Mouse (Mus musculus) ES-Bruce4 (cell line): ENCODE data around the gene Igbp1b. TPM values are rescaled to one million over a fixed set of nuclear protein-coding genes. Genes with fewer than 3 reads are reported as not detected.

ENCODE experiments used
- H3K27ac ChIP-seq: 2 replicates; pipeline ENCODE4 v1.5.1; 2012; ENCODE audit warnings: low read length, inconsistent platforms; ENCODE audit not compliant: insufficient read depth
- H3K27me3 ChIP-seq: 2 replicates; pipeline ENCODE4 v1.6.1; 2012; ENCODE audit warnings: mild to moderate bottlenecking, low read length, inconsistent platforms; ENCODE audit not compliant: control insufficient read depth, poor library complexity, insufficient read depth, severe bottlenecking
- H3K36me3 ChIP-seq: 2 replicates; pipeline ENCODE4 v1.6.1; 2012; ENCODE audit warnings: inconsistent platforms, mild to moderate bottlenecking, low read length, moderate library complexity; ENCODE audit not compliant: control insufficient read depth, poor library complexity, insufficient read depth, severe bottlenecking
- H3K4me1 ChIP-seq: one replicate; pipeline ENCODE4 v1.8.1; 2011; ENCODE audit warnings: low read length; ENCODE audit not compliant: control insufficient read depth, insufficient read depth
- H3K4me3 ChIP-seq: 2 replicates; pipeline ENCODE4 v1.5.1; 2011; ENCODE audit warnings: low read depth, mild to moderate bottlenecking, low read length
- H3K9ac ChIP-seq: 2 replicates; pipeline ENCODE4 v1.6.1; 2012; ENCODE audit warnings: low read depth, mild to moderate bottlenecking, inconsistent platforms; ENCODE audit not compliant: poor library complexity, severe bottlenecking
- H3K9me3 ChIP-seq: replicated peaks from 2 replicates; pipeline ENCODE4 v1.6.1; 2012; ENCODE audit warnings: mild to moderate bottlenecking, low read length, inconsistent platforms; ENCODE audit not compliant: control insufficient read depth, poor library complexity, insufficient read depth, severe bottlenecking
- CTCF ChIP-seq: IDR thresholded peaks from one replicate; pipeline ENCODE4 v1.8.1; 2011; ENCODE audit warnings: low read depth, low read length
- EP300 ChIP-seq: IDR thresholded peaks from 2 replicates; pipeline ENCODE4 v1.6.1; 2011; ENCODE audit warnings: low read depth, low read length; ENCODE audit not compliant: insufficient read depth
- POLR2A ChIP-seq: IDR thresholded peaks from one replicate; pipeline ENCODE4 v1.8.1; 2011; ENCODE audit warnings: low read length; ENCODE audit not compliant: insufficient read depth
- polyA plus RNA-seq: library from polyadenylated mRNA; stranded (reverse); fragments of >200 nt; gene quantifications from 2 replicates; pipeline ENCODE4 v1.2.4, GENCODE M21; 2011; ENCODE audit warnings: low read depth; ENCODE audit not compliant: missing spikeins, insufficient read depth, insufficient read length

The Igbp1b gene
- polyA plus RNA-seq = not detected in 2 replicates

- Histone ChIP-seq H3K27me3 (no peaks in the 10 kb centered on the region), H3K4me1 (no peaks in the 10 kb centered on the region), H3K4me3 (no peak within 1 kb of the TSS), H3K27ac (no peak within 1 kb of the TSS), H3K9ac (no peak within 1 kb of the TSS), H3K36me3 (no peaks in the 10 kb centered on the region), H3K9me3 (no peaks in the 10 kb centered on the region)
- no peak for TF ChIP-seq EP300
- no peak for TF ChIP-seq CTCF
- TF ChIP-seq POLR2A = no peak
Measured at GRCm38 (mm10) chr6:138658516-138658915, at the start of gene Igbp1b. TSS of gene Igbp1b (minus strand) at chr6:138658544.

GRCm38 (mm10) chr6:138682959-138683358, 24.6 kb upstream of the Igbp1b start:
- no peaks in the 10 kb centered on the region for H3K27me3 ChIP-seq
- H3K36me3 ChIP-seq = no peaks in the 10 kb centered on the region
- H3K4me3 ChIP-seq = no peak overlapping the region
- no peak overlapping the region for H3K9ac ChIP-seq
- TF ChIP-seq EP300 (no peak), POLR2A (no peak), CTCF (no peak)
- no peak overlapping the region for H3K27ac ChIP-seq
- H3K9me3 ChIP-seq = peaks cover 4% of the 10 kb centered on the region; the same call in 1 of the 2 replicates
- H3K4me1 ChIP-seq = no peaks in the 10 kb centered on the region

- H3K36me3 ChIP-seq = no peaks in the 10 kb centered on the region
- H3K27me3 ChIP-seq = no peaks in the 10 kb centered on the region
- H3K9me3 ChIP-seq = no peaks in the 10 kb centered on the region
- no peak overlapping the region for H3K4me3 ChIP-seq
- no peaks in the 10 kb centered on the region for H3K4me1 ChIP-seq
- H3K27ac ChIP-seq = no peak overlapping the region
- TF ChIP-seq EP300 (no peak), POLR2A (no peak), CTCF (no peak)
- no peak overlapping the region for H3K9ac ChIP-seq
Measured at GRCm38 (mm10) chr6:138672704-138673141, 14.4 kb upstream of the Igbp1b start.

GRCm38 (mm10) chr6:138665416-138665815, 7.1 kb upstream of the Igbp1b start:
- Histone ChIP-seq H3K27me3 (no peaks in the 10 kb centered on the region), H3K9me3 (no peaks in the 10 kb centered on the region), H3K27ac (no peak overlapping the region), H3K4me1 (no peaks in the 10 kb centered on the region), H3K9ac (no peak overlapping the region), H3K36me3 (no peaks in the 10 kb centered on the region), H3K4me3 (no peak overlapping the region)
- TF ChIP-seq POLR2A = no peak
- no peak for TF ChIP-seq CTCF
- no peak for TF ChIP-seq EP300

- Histone ChIP-seq H3K27me3 (no peaks in the 10 kb centered on the region), H3K27ac (no peak overlapping the region), H3K9me3 (no peaks in the 10 kb centered on the region), H3K4me3 (no peak overlapping the region), H3K36me3 (no peaks in the 10 kb centered on the region), H3K9ac (no peak overlapping the region), H3K4me1 (no peaks in the 10 kb centered on the region)
- TF ChIP-seq EP300 = no peak
- TF ChIP-seq POLR2A = no peak
- TF ChIP-seq CTCF = no peak
Measured at GRCm38 (mm10) chr6:138645604-138646003, 12.7 kb downstream of the Igbp1b start.

- Histone ChIP-seq H3K36me3 (no peaks in the 10 kb centered on the region), H3K9ac (no peak overlapping the region), H3K9me3 (no peaks in the 10 kb centered on the region), H3K27me3 (no peaks in the 10 kb centered on the region), H3K4me3 (no peak overlapping the region), H3K4me1 (no peaks in the 10 kb centered on the region), H3K27ac (no peak overlapping the region)
- no peak for TF ChIP-seq EP300
- TF ChIP-seq CTCF = no peak
- TF ChIP-seq POLR2A = no peak
Measured at GRCm38 (mm10) chr6:138639351-138639750, 19.0 kb downstream of the Igbp1b start.
